Comparison of ENCODE assay signal across 9 mouse cellular contexts in genomic region chr9:123924035-123924434, GRCm38 (mm10). TPM values are rescaled to one million over a fixed set of nuclear protein-coding genes. Genes with fewer than 3 reads are reported as not detected.
A peak's percentile ranks its signal among the peaks of the same experiment; 100 is the strongest.
DNase-seq lines count a peak whose midpoint lies in the region; ATAC-seq lines count a peak whose summit lies in the region.
"Not testable (repeated sequence)": the region's sequence is repeated elsewhere in the genome, so short reads cannot be mapped to it uniquely, and the experiment has no call there.
"Had no signal": no experiment of that assay in that cellular context is flagged by ENCODE, and none has a peak within 500 bp of the region (broad histone marks: within the 10 kb centered on the region; RNA-seq: fewer than 3 reads in every experiment).

No protein-coding gene starts in this region.

- peak overlapping the region; percentile 96; the same call in 1 of the 2 replicates for H3K27ac ChIP-seq in hindbrain, embryonic 12.5 days

- ATAC-seq in hindbrain, embryonic 12.5 days (ENCODE audit: low FRiP score) = peak; percentile 62

- H3K36me3 ChIP-seq in hindbrain, embryonic 12.5 days = not testable (repeated sequence)

- peak; percentile 81 for DNase-seq in T-cell, adult 2 months (ENCODE audit: low spot score)
- peak; percentile 61 to 66 for DNase-seq in cerebellum, postnatal 36 days
- peak; percentile 73 to 74 for DNase-seq in frontal cortex, postnatal 14 days (ENCODE audit: low spot score in 2 of 2)
- DNase-seq in layer of hippocampus, postnatal 14 days (ENCODE audit: low spot score in 2 of 2) = peak; percentile 74
- DNase-seq in lung, postnatal 10 days = peak; percentile 93
- peak; percentile 42 for DNase-seq in ovary, adult 18-20 months (ENCODE audit: low spot score)
- DNase-seq in thymus, postnatal 10 days (ENCODE audit: low spot score in 2 of 2) = peak; percentile 72 to 79

- under 1% methylated on average over 11 of the region's 11 CpGs for WGBS in hindbrain, embryonic 12.5 days

- not testable (repeated sequence) for H3K4me1 ChIP-seq in hindbrain, embryonic 12.5 days

- peak overlapping the region; percentile 73 for H3K4me2 ChIP-seq in hindbrain, embryonic 12.5 days (replicated peaks)

- peak overlapping the region; percentile 78; the same call in 1 of the 2 replicates for H3K9ac ChIP-seq in hindbrain, embryonic 12.5 days

- not testable (repeated sequence) for H3K9me3 ChIP-seq in hindbrain, embryonic 12.5 days (replicated peaks)

- not testable (repeated sequence) for H3K27me3 ChIP-seq in hindbrain, embryonic 12.5 days

- peak overlapping the region; percentile 56 for H3K4me3 ChIP-seq in hindbrain, embryonic 12.5 days

RNA-seq across cellular contexts. Expression of gene Ccr1, which starts 44.5 kb away (rescaled TPM):
- 0.99 and 1.1 TPM in 2 replicates for polyA plus RNA-seq in hindbrain, embryonic 12.5 days (2016; fragmentation: Nextera tagmentation; extraction: Ambion mirVana)
- total RNA-seq in layer of hippocampus, postnatal 14 days (2021) = under 1 TPM; 0.57 to 0.62 TPM

RNA-seq across cellular contexts. Expression of gene Ccr1l1, which starts 54.2 kb away (rescaled TPM):
- not detected in 2 replicates for polyA plus RNA-seq in hindbrain, embryonic 12.5 days (2016; fragmentation: Nextera tagmentation; extraction: Ambion mirVana)
- not detected for total RNA-seq in layer of hippocampus, postnatal 14 days (2021)
- polyA plus RNA-seq: large intestine, adult 2 months had no signal

Comparison
In these comparisons a context has a peak if more than half of its experiments do, and no peak if none do; other contexts are left out.
1. Peak in every context shown above with its lines: DNase-seq, ATAC-seq, H3K4me3 ChIP-seq and H3K27ac ChIP-seq.
2. DNase-seq: peak in every context shown above with its lines; median percentile 93 in lung, postnatal 10 days; 81 in T-cell, adult 2 months; 76 in thymus, postnatal 10 days; 74 in layer of hippocampus, postnatal 14 days; 74 in frontal cortex, postnatal 14 days; 64 in cerebellum, postnatal 36 days; 42 in ovary, adult 18-20 months.